ENCODE assay signal across 23 mouse cellular contexts in the genomic region with DNA sequence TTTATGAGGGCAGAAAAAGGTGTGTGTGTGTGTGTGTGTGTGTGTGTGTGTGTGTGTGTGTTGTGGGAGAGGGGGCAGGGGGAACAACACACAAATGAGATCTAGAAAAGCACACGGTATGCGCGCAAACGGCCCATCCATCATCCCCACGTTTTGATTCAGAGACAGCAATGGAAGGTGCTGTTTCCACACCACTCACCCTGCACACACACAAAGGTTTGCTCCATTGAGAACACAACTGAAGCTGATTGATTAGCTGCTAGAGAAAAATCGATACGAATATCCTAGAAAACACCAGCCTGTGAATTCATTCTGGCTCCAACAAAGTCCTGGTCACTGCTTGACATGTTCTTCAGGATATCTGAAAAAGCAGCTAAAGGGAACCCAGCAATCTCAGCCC.
DNase-seq lines count a peak whose midpoint lies in the region; ATAC-seq and TF ChIP-seq lines count a peak whose summit lies in the region.
"Had no signal": no experiment of that assay in that cellular context is flagged by ENCODE, and none has a peak within 500 bp of the region (broad histone marks: within the 10 kb centered on the region; RNA-seq: fewer than 3 reads in every experiment).

No protein-coding gene starts in this region.

- H3K4me3 ChIP-seq in hindbrain, embryonic 10.5 days: no peak overlapping the region
- no peak overlapping the region for H3K4me3 ChIP-seq in hindbrain, embryonic 16.5 days (ENCODE audit: low read length)
- H3K4me3 ChIP-seq in midbrain, embryonic 11.5 days (ENCODE audit: low read depth, low read length): no peak overlapping the region
- H3K4me3 ChIP-seq in midbrain, postnatal 0 days (ENCODE audit: low read depth, low read length): no peak overlapping the region
- no peak overlapping the region for H3K4me3 ChIP-seq in hindbrain, embryonic 13.5 days
- H3K4me3 ChIP-seq: embryonic facial prominence, embryonic 15.5 days; erythroblast, embryonic 14.5 days; forebrain, embryonic 10.5 days; gastrocnemius, adult 2 months; heart, embryonic 10.5 days had no signal

- no peak overlapping the region for H3K4me2 ChIP-seq in hindbrain, embryonic 16.5 days (ENCODE audit: low read length)
- no peak overlapping the region for H3K4me2 ChIP-seq in midbrain, embryonic 11.5 days
- no peak overlapping the region for H3K4me2 ChIP-seq in midbrain, postnatal 0 days (ENCODE audit: low read depth, low read length, poor library complexity, severe bottlenecking)
- H3K4me2 ChIP-seq in hindbrain, embryonic 13.5 days: no peak overlapping the region
- H3K4me2 ChIP-seq: embryonic facial prominence, embryonic 15.5 days had no signal

- no peak for DNase-seq in hindbrain, embryonic 10.5 days (ENCODE audit: low spot score)
- peak; percentile 82 for DNase-seq in midbrain, embryonic 11.5 days (ENCODE audit: low spot score, missing footprints)
- DNase-seq in midbrain, postnatal 0 days (ENCODE audit: low spot score): no peak
- DNase-seq in brain, embryonic 14.5 days (ENCODE audit: low read depth): peak; percentile 37
- no peak for DNase-seq in retina, postnatal 1 day
- DNase-seq: adrenal gland, postnatal 14 days; cerebellum, adult 18-20 months; cerebellum, adult 9-11 months; cerebellum, postnatal 36 days; gastrocnemius, adult 2 months; gastrocnemius, postnatal 25 days; heart, postnatal 10 days; heart, postnatal 4 days had no signal

- H3K9ac ChIP-seq in hindbrain, embryonic 16.5 days (ENCODE audit: low read depth, low read length): no peak overlapping the region
- no peak overlapping the region for H3K9ac ChIP-seq in midbrain, embryonic 11.5 days (ENCODE audit: low read length)
- no peak overlapping the region for H3K9ac ChIP-seq in midbrain, postnatal 0 days (replicated peaks; ENCODE audit: low read length, poor library complexity, severe bottlenecking)
- no peak overlapping the region for H3K9ac ChIP-seq in hindbrain, embryonic 13.5 days
- H3K9ac ChIP-seq: embryonic facial prominence, embryonic 15.5 days had no signal

- H3K27me3 ChIP-seq in hindbrain, embryonic 10.5 days (ENCODE audit: insufficient read depth, poor library complexity, severe bottlenecking): no peaks in the 10 kb centered on the region
- H3K27me3 ChIP-seq in hindbrain, embryonic 16.5 days (replicated peaks; ENCODE audit: control insufficient read depth, insufficient read depth, low read length): no peaks in the 10 kb centered on the region
- H3K27me3 ChIP-seq in midbrain, embryonic 11.5 days (ENCODE audit: control insufficient read depth, insufficient read depth, low read length): no peaks in the 10 kb centered on the region
- no peaks in the 10 kb centered on the region for H3K27me3 ChIP-seq in midbrain, postnatal 0 days (ENCODE audit: insufficient read depth, low read length)
- H3K27me3 ChIP-seq in hindbrain, embryonic 13.5 days: no peaks in the 10 kb centered on the region
- H3K27me3 ChIP-seq: CH12.LX; embryonic facial prominence, embryonic 15.5 days; Patski had no signal

- ATAC-seq in hindbrain, embryonic 16.5 days: no peak
- ATAC-seq in midbrain, embryonic 11.5 days (ENCODE audit: low FRiP score): no peak
- no peak for ATAC-seq in midbrain, postnatal 0 days (ENCODE audit: low FRiP score)
- peak; percentile 71; the same call in 1 of the 2 replicates for ATAC-seq in hindbrain, embryonic 13.5 days (ENCODE audit: low FRiP score)
- ATAC-seq: activated CD4-positive, CD25-positive, alpha-beta regulatory T cell, adult 4 months; forebrain, embryonic 14.5 days; Patski had no signal

- 78% methylated on average over 7 of the region's 7 CpGs for WGBS in hindbrain, embryonic 10.5 days
- 54% methylated on average over 7 of the region's 7 CpGs for WGBS in hindbrain, embryonic 16.5 days
- 83% methylated on average over 7 of the region's 7 CpGs for WGBS in midbrain, embryonic 11.5 days
- 82% methylated on average over 7 of the region's 7 CpGs for WGBS in midbrain, postnatal 0 days
- WGBS in hindbrain, embryonic 13.5 days: 40% methylated on average over 7 of the region's 7 CpGs

- H3K4me1 ChIP-seq in hindbrain, embryonic 10.5 days (replicated peaks): peaks cover 3% of the 10 kb centered on the region
- no peaks in the 10 kb centered on the region for H3K4me1 ChIP-seq in hindbrain, embryonic 16.5 days (ENCODE audit: control insufficient read depth, insufficient read depth, low read depth, low read length)
- no peaks in the 10 kb centered on the region for H3K4me1 ChIP-seq in midbrain, embryonic 11.5 days (ENCODE audit: control insufficient read depth, insufficient read depth, low read length)
- H3K4me1 ChIP-seq in midbrain, postnatal 0 days (ENCODE audit: insufficient read depth, low read length): no peaks in the 10 kb centered on the region
- peaks cover 15% of the 10 kb centered on the region for H3K4me1 ChIP-seq in hindbrain, embryonic 13.5 days (replicated peaks)
- H3K4me1 ChIP-seq: embryonic facial prominence, embryonic 15.5 days had no signal

- 0 out of 2 replicates have a peak overlapping the region, but pooled peaks have one; percentile 23 for H3K27ac ChIP-seq in hindbrain, embryonic 10.5 days
- no peak overlapping the region for H3K27ac ChIP-seq in hindbrain, embryonic 16.5 days (ENCODE audit: low read depth, low read length)
- no peak overlapping the region for H3K27ac ChIP-seq in midbrain, embryonic 11.5 days (ENCODE audit: low read depth, low read length)
- H3K27ac ChIP-seq in midbrain, postnatal 0 days (ENCODE audit: low read depth, low read length): no peak overlapping the region
- H3K27ac ChIP-seq in hindbrain, embryonic 13.5 days: peak overlapping the region; percentile 66
- H3K27ac ChIP-seq: embryonic facial prominence, embryonic 15.5 days; forebrain, embryonic 10.5 days; gastrocnemius, adult 2 months; heart, embryonic 10.5 days had no signal

- TF ChIP-seq POLR2A in brain, embryonic 14.5 days (IDR thresholded peaks at IDR 0.05; ENCODE audit: borderline replicate concordance, extremely low read depth, insufficient read depth, insufficient read length, poor library complexity, severe bottlenecking): no peak

- no peaks in the 10 kb centered on the region for H3K36me3 ChIP-seq in hindbrain, embryonic 10.5 days
- no peaks in the 10 kb centered on the region for H3K36me3 ChIP-seq in hindbrain, embryonic 16.5 days (ENCODE audit: control insufficient read depth, insufficient read depth, low read length)
- H3K36me3 ChIP-seq in midbrain, embryonic 11.5 days (ENCODE audit: control insufficient read depth, insufficient read depth, low read length): no peaks in the 10 kb centered on the region
- H3K36me3 ChIP-seq in midbrain, postnatal 0 days (ENCODE audit: insufficient read depth, low read length): no peaks in the 10 kb centered on the region
- no peaks in the 10 kb centered on the region for H3K36me3 ChIP-seq in hindbrain, embryonic 13.5 days
- H3K36me3 ChIP-seq: embryonic facial prominence, embryonic 15.5 days; forebrain, embryonic 10.5 days; heart, embryonic 10.5 days had no signal

- TF ChIP-seq CTCF in midbrain, postnatal 0 days (IDR thresholded peaks at IDR 0.05): no peak
- no peak for TF ChIP-seq CTCF in brain, embryonic 14.5 days (IDR thresholded peaks at IDR 0.05; ENCODE audit: borderline replicate concordance, extremely low read depth, insufficient read depth, insufficient read length)

- no peaks in the 10 kb centered on the region for H3K9me3 ChIP-seq in hindbrain, embryonic 10.5 days
- H3K9me3 ChIP-seq in hindbrain, embryonic 16.5 days (ENCODE audit: control insufficient read depth, low read length): no peaks in the 10 kb centered on the region
- H3K9me3 ChIP-seq in midbrain, embryonic 11.5 days (ENCODE audit: control insufficient read depth, low read length): no peaks in the 10 kb centered on the region
- H3K9me3 ChIP-seq in midbrain, postnatal 0 days (ENCODE audit: low read length): no peaks in the 10 kb centered on the region
- H3K9me3 ChIP-seq in hindbrain, embryonic 13.5 days: no peaks in the 10 kb centered on the region
- H3K9me3 ChIP-seq: embryonic facial prominence, embryonic 15.5 days; forebrain, embryonic 10.5 days; heart, embryonic 10.5 days had no signal

Comparison
In these comparisons a context has a peak if more than half of its experiments do, and no peak if none do; other contexts are left out.
1. DNase-seq: peak in midbrain, embryonic 11.5 days (single experiment) and brain, embryonic 14.5 days (single experiment); none in hindbrain, embryonic 10.5 days (single experiment), midbrain, postnatal 0 days (single experiment) and retina, postnatal 1 day (single experiment).
2. H3K27ac ChIP-seq: peak in hindbrain, embryonic 10.5 days (single experiment) and hindbrain, embryonic 13.5 days (single experiment); none in hindbrain, embryonic 16.5 days (single experiment), midbrain, embryonic 11.5 days (single experiment) and midbrain, postnatal 0 days (single experiment).